Mouse (Mus musculus): ENCODE measurements around the gene Gse1.

Gse1 gene

GRCm38 (mm10) chr8:120234866-120235265 is 6.6 kb downstream of the Gse1 start:
- DNase-seq (ENCODE audit: extremely low read depth, low read depth): no peak

GRCm38 (mm10) chr8:120243222-120243621 is 15.0 kb downstream of the Gse1 start:
- DNase-seq (ENCODE audit: extremely low read depth, low read depth): no peak

GRCm38 (mm10) chr8:120243916-120244451 is 15.7 kb downstream of the Gse1 start:
- no peak for DNase-seq (ENCODE audit: extremely low read depth, low read depth)

GRCm38 (mm10) chr8:120244553-120244952 is 16.3 kb downstream of the Gse1 start:
- DNase-seq (ENCODE audit: extremely low read depth, low read depth): no peak

GRCm38 (mm10) chr8:120247618-120248017 is 19.4 kb downstream of the Gse1 start:
- DNase-seq (ENCODE audit: extremely low read depth, low read depth): no peak

GRCm38 (mm10) chr8:120248031-120248430 is 19.8 kb downstream of the Gse1 start:
- no peak for DNase-seq (ENCODE audit: extremely low read depth, low read depth)

GRCm38 (mm10) chr8:120248451-120248850 is 20.2 kb downstream of the Gse1 start:
- no peak for DNase-seq (ENCODE audit: extremely low read depth, low read depth)

GRCm38 (mm10) chr8:120249800-120250336 is 21.6 kb downstream of the Gse1 start:
- no peak for DNase-seq (ENCODE audit: extremely low read depth, low read depth)

GRCm38 (mm10) chr8:120250750-120251410 is 22.6 kb downstream of the Gse1 start:
- no peak for DNase-seq (ENCODE audit: extremely low read depth, low read depth)

GRCm38 (mm10) chr8:120251411-120252035 is 23.3 kb downstream of the Gse1 start:
- DNase-seq (ENCODE audit: extremely low read depth, low read depth): no peak

- no peak for DNase-seq (ENCODE audit: extremely low read depth, low read depth)
These were observed 25.4 kb downstream of the Gse1 start for GRCm38 (mm10) chr8:120253626-120254025.

- DNase-seq (ENCODE audit: extremely low read depth, low read depth): no peak
These were observed 27.2 kb downstream of the Gse1 start for GRCm38 (mm10) chr8:120255406-120255987.

- no peak for DNase-seq (ENCODE audit: extremely low read depth, low read depth)
These were observed 28.7 kb downstream of the Gse1 start for GRCm38 (mm10) chr8:120256958-120257357.

GRCm38 (mm10) chr8:120259206-120259605 is 30.9 kb downstream of the Gse1 start:
- DNase-seq (ENCODE audit: extremely low read depth, low read depth): no peak

- no peak for DNase-seq (ENCODE audit: extremely low read depth, low read depth)
These were observed 32.4 kb downstream of the Gse1 start for GRCm38 (mm10) chr8:120260677-120261076.

- no peak for DNase-seq (ENCODE audit: extremely low read depth, low read depth)
These were observed 33.3 kb downstream of the Gse1 start for GRCm38 (mm10) chr8:120261338-120262120.

GRCm38 (mm10) chr8:120263879-120264278 is 35.6 kb downstream of the Gse1 start:
- no peak for DNase-seq (ENCODE audit: extremely low read depth, low read depth)

- DNase-seq (ENCODE audit: extremely low read depth, low read depth): no peak
These were observed 36.2 kb downstream of the Gse1 start for GRCm38 (mm10) chr8:120264388-120264943.

- no peak for DNase-seq (ENCODE audit: extremely low read depth, low read depth)
These were observed 36.7 kb downstream of the Gse1 start for GRCm38 (mm10) chr8:120264944-120265453.

- DNase-seq (ENCODE audit: extremely low read depth, low read depth): no peak
These were observed 37.2 kb downstream of the Gse1 start for GRCm38 (mm10) chr8:120265471-120265870.

GRCm38 (mm10) chr8:120268541-120268980 is 40.3 kb downstream of the Gse1 start:
- no peak for DNase-seq (ENCODE audit: extremely low read depth, low read depth)
